Mouse (Mus musculus) midbrain, postnatal 0 days (tissue): ENCODE results near the gene Batf2. TPM values are rescaled to one million over a fixed set of nuclear protein-coding genes. Genes with fewer than 3 reads are reported as not detected.

Experiments
- ATAC-seq: fragments of 200-750 bp; cut with Nextera tagmentation; 2 replicates; pipeline ENCODE4 v1.8.0; 2017; ENCODE audit warnings: moderate number of reproducible peaks, mild to moderate bottlenecking, moderate TSS enrichment, moderate library complexity; ENCODE audit not compliant: low FRiP score
- DNase-seq: peaks from one replicate; pipeline ENCODE4 v3.0.0-alpha.2; 2015; ENCODE audit warnings: low spot score
- H3K27ac ChIP-seq: fragments of 300-500 bp; sonication (generic); 2 replicates; pipeline ENCODE4 v1.5.1; 2014; ENCODE audit warnings: low read depth, mild to moderate bottlenecking, low read length, mixed read lengths
- H3K27me3 ChIP-seq: fragments of 300-500 bp; sonication (generic); 2 replicates; pipeline ENCODE4 v1.6.1; 2014; ENCODE audit warnings: low read length, control low read depth, mixed read lengths; ENCODE audit not compliant: insufficient read depth
- H3K36me3 ChIP-seq: fragments of 300-500 bp; sonication (generic); 2 replicates; pipeline ENCODE4 v1.6.1; 2014; ENCODE audit warnings: low read length, control low read depth, mixed read lengths; ENCODE audit not compliant: insufficient read depth
- H3K4me1 ChIP-seq: fragments of 300-500 bp; sonication (generic); 2 replicates; pipeline ENCODE4 v1.6.1; 2014; ENCODE audit warnings: mild to moderate bottlenecking, control low read depth, antibody characterized with exemption, low read length, mixed read lengths; ENCODE audit not compliant: insufficient read depth
- H3K4me2 ChIP-seq: fragments of 300-500 bp; sonication (generic); 2 replicates; pipeline ENCODE4 v1.6.1; 2014; ENCODE audit warnings: low read depth, mild to moderate bottlenecking, low read length, mixed read lengths; ENCODE audit not compliant: poor library complexity, severe bottlenecking
- H3K4me3 ChIP-seq: fragments of 300-500 bp; sonication (generic); 2 replicates; pipeline ENCODE4 v1.5.1; 2014; ENCODE audit warnings: low read depth, mild to moderate bottlenecking, low read length, moderate library complexity
- H3K9ac ChIP-seq: fragments of 300-500 bp; sonication (generic); replicated peaks from 2 replicates; pipeline ENCODE4 v1.6.1; 2014; ENCODE audit warnings: mild to moderate bottlenecking, low read length, moderate library complexity, mixed read lengths; ENCODE audit not compliant: poor library complexity, severe bottlenecking
- H3K9me3 ChIP-seq: fragments of 300-500 bp; sonication (generic); 2 replicates; pipeline ENCODE4 v1.6.1; 2016; ENCODE audit warnings: low read length, control low read depth
- CTCF ChIP-seq: IDR thresholded peaks from 2 replicates; pipeline ENCODE4 v1.5.1; 2016; ENCODE audit warnings: antibody characterized with exemption, mild to moderate bottlenecking
- WGBS: fragments of 180-500 bp; shearing (Covaris S2); extraction: QIAGEN DNeasy Blood & Tissue Kit; methylation state at CpG from one replicate; pipeline ENCODE4 v1.1.7; 2014; 5-methylcytosine and 5-hydroxymethylcytosine counted together
- polyA plus RNA-seq: library from polyadenylated mRNA; unstranded; fragments of >200 nt; fragmentation: Nextera tagmentation; extraction: Ambion mirVana; gene quantifications from 2 replicates; pipeline ENCODE4 v1.2.1, GENCODE M21; 2015
- total RNA-seq: library from RNA; depleted of rRNA; stranded (reverse); fragments of >200 nt; gene quantifications from 2 replicates; pipeline ENCODE4 v1.2.3, GENCODE M21; 2014

Gene Batf2
- total and polyA plus RNA-seq, 2 experiments from 2014 or later = not detected

DNA sequence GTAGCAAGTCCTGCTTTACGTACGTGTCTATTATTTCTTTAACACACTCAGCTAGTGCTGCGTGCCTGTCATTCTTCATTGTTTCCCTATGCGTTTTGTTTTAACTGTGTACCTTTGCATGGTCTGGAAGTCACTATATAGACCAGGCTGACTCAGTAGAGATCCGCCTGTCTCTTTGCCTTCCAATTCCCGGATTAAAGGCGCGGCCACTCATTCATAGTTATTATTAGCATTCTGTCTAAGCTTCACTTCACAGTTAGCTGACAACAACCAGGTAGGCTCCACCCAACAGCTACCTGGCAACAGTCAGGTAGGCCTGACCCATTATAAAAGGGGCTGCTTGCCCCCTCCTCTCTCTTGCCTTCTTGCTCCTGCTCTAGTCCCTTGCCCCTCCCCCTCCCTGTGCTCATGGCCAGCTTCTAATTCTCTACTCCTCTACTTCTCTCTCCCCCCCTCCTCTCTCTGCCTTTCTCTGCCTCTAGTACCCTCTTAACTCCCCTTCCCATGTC, 22.1 kb upstream of the Batf2 start:
- H3K4me2 ChIP-seq = peak overlapping the region; percentile 90
- no peaks in the 10 kb centered on the region for H3K9me3 ChIP-seq
- H3K36me3 ChIP-seq = peaks cover 42% of the 10 kb centered on the region
- no peaks in the 10 kb centered on the region for H3K27me3 ChIP-seq
- H3K4me3 ChIP-seq = peak overlapping the region; percentile 84
- H3K9ac ChIP-seq = peak overlapping the region; percentile 15; the same call in 1 of the 2 replicates
- peak overlapping the region; percentile 92 for H3K27ac ChIP-seq
- WGBS = 2% methylated on average over 8 of the region's 8 CpGs
- no peaks in the 10 kb centered on the region; the same call in 1 of the 2 replicates for H3K4me1 ChIP-seq
- no peak for TF ChIP-seq CTCF
- ATAC-seq (peak; percentile 14), DNase-seq (no peak)

DNA sequence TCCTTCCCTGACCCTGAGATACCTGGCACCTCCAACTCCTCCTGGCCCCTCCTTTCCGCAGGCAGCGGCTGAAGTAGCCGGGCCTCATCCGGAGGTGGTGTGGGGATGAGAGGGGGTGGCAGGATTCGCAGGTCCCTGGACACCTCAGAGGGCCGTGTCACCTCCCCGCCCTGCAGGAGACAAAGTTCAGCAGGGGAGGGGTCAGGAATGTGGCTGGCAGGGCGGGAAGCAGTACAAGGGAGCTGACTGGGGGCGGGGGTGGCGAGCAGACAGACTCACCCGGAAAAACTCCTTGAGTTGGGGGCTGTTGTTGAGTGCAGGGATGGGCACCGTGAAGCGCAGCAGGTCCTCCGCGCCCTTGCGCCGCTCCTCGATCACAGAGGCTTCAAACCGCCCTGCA, 19.0 kb upstream of the Batf2 start:
- H3K9ac ChIP-seq = 0 out of 2 replicates have a peak overlapping the region, but pooled peaks have one; percentile 13
- no peaks in the 10 kb centered on the region; the same call in 1 of the 2 replicates for H3K4me1 ChIP-seq
- no peaks in the 10 kb centered on the region for H3K9me3 ChIP-seq
- H3K4me3 ChIP-seq = no peak overlapping the region
- H3K27ac ChIP-seq = no peak overlapping the region
- peaks cover 20% of the 10 kb centered on the region for H3K36me3 ChIP-seq
- no peak overlapping the region for H3K4me2 ChIP-seq
- WGBS = 43% methylated on average over 18 of the region's 19 CpGs
- H3K27me3 ChIP-seq = no peaks in the 10 kb centered on the region
- TF ChIP-seq CTCF = no peak
- ATAC-seq (no peak), DNase-seq (no peak)

DNA sequence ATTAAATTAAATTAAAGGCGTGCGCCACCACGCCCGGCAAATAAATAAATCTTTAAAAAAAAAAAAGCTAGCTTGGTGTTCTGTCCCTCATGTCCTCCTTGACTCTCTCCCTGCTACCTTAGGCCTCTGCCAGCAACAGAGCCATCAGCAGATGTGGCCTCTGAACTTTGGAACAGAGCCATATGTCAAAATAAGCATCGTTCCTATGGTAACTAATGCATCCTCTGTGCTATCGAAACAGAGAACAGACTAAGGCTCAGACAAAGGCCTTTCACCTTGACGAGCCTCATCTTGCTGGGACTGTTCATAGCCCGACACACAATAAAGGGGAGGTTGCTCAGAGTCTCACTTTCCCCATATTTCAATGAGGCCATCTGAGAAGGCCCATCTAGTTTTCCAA, 17.5 kb upstream of the Batf2 start:
- H3K9me3 ChIP-seq = no peaks in the 10 kb centered on the region
- no peaks in the 10 kb centered on the region for H3K27me3 ChIP-seq
- no peak overlapping the region for H3K9ac ChIP-seq
- no peak overlapping the region for H3K4me2 ChIP-seq
- peaks cover 20% of the 10 kb centered on the region for H3K36me3 ChIP-seq
- no peak for ATAC-seq
- H3K4me1 ChIP-seq = no peaks in the 10 kb centered on the region; the same call in 1 of the 2 replicates
- H3K4me3 ChIP-seq = no peak overlapping the region
- DNase-seq = peak; percentile 62
- H3K27ac ChIP-seq = no peak overlapping the region
- TF ChIP-seq CTCF = no peak
- WGBS = 80% methylated on average over 8 of the region's 8 CpGs

DNA sequence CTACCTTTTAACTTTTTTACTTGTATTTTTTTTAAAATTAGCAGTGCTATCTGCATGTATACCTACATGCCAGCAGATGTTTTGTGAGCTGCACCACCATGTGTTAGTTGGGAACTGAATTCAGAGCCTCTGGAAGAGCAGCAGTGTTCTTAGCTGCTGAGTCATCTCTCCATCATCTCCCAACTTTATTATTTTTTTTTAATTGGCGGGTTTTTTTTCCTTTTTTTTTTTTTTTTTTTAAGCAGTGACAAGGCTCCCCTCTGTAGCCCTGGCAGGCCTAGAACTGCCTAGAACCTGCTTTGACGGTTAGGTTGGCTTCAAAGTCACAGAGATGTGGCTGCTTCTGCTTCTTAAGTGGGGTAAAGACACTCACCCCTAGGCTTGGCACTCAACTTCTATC, 15.9 kb upstream of the Batf2 start:
- Histone ChIP-seq H3K9ac (no peak overlapping the region), H3K27ac (no peak overlapping the region), H3K27me3 (no peaks in the 10 kb centered on the region), H3K4me2 (no peak overlapping the region), H3K4me3 (no peak overlapping the region), H3K9me3 (no peaks in the 10 kb centered on the region), H3K36me3 (peaks cover 20% of the 10 kb centered on the region), H3K4me1 (no peaks in the 10 kb centered on the region)
- ATAC-seq (no peak), DNase-seq (no peak)
- 61% methylated on average over 2 of the region's 2 CpGs for whole genome bisulfite sequencing
- no peak for TF ChIP-seq CTCF

DNA sequence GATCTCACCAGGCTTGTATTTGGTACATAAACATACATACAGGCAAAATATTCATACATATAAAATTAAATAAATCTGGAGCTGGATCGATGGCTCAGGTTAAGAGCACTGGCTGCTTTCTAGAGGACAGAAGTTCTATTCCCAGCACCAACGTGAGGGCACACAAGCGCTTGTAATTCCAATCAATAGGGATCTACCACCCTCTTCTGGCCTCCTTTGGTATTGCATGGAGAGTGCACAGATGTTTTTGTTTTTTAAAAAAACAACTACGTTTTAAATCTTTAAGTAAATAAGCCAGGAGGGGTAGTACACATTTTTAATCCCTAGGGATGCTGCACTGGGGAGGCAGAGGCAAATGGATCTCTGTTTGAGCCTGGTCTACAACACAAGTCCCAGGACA, 14.5 kb upstream of the Batf2 start:
- no peaks in the 10 kb centered on the region for H3K9me3 ChIP-seq
- WGBS = 26% methylated on average over 4 of the region's 4 CpGs
- no peak overlapping the region for H3K9ac ChIP-seq

DNA sequence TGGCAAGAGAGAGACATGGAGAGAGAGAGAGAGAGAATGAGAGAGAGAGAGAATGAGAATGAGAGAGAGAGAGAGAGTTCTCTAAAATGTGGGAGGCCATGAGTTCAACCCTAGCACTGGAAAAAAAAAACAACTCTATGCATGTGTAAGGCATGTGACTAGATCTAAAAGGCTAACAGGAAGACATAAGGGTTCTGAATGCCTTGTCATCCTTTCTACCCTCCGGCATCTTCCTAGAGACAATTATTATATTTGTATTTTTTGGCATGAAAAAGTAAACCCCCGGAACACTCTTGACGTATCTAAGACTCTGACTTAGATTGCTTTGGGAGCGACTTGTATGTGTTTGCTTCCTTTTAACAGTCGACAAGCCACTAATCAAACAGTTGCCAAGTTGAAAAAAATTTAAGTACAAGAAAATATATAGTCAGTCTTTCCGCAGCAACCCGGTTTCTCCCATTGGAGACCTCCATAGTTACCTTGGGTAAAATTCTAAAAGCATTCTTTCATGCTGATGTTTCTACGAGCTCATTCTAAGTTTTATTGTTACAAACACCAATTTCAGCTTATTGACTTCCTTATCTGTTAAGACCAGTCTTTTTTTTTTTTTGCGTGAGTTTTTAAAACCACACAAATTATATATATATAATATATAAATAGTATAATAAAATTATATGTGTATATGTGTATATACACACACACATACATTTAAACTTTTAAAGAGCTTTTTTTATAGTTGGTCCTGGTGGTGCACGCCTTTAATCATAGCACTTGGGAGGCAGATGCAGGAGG, 13.8 kb upstream of the Batf2 start:
- no peak for DNase-seq
- peak overlapping the region; percentile 51 for H3K4me2 ChIP-seq
- no peaks in the 10 kb centered on the region for H3K4me1 ChIP-seq
- no peak overlapping the region for H3K9ac ChIP-seq
- no peak for ATAC-seq
- peak overlapping the region; percentile 50 for H3K4me3 ChIP-seq
- no peaks in the 10 kb centered on the region for H3K27me3 ChIP-seq
- no peak for TF ChIP-seq CTCF
- H3K27ac ChIP-seq = no peak overlapping the region
- H3K9me3 ChIP-seq = no peaks in the 10 kb centered on the region
- 0 out of 2 replicates have a peak, but pooled peaks cover under 1% of the 10 kb centered on the region for H3K36me3 ChIP-seq
- 76% methylated on average over 10 of the region's 10 CpGs for WGBS

More for the DNA sequence above, 14.5 kb upstream of the Batf2 start:
- TF ChIP-seq CTCF = peak; percentile 75
- Histone ChIP-seq H3K27ac (no peak overlapping the region), H3K27me3 (no peaks in the 10 kb centered on the region), H3K36me3 (peaks cover 7% of the 10 kb centered on the region), H3K4me1 (no peaks in the 10 kb centered on the region), H3K4me3 (no peak overlapping the region), H3K4me2 (no peak overlapping the region)
- no peak for ATAC-seq
- DNase-seq = peak; percentile 52
